Mouse (Mus musculus): ENCODE results near the gene Abcg3. TPM values are rescaled to one million over a fixed set of nuclear protein-coding genes. Genes with fewer than 3 reads are reported as not detected.

Gene Abcg3
- polyA plus RNA-seq (2012; rRNA removed) (1.4 and 2.3 TPM in 2 replicates), polyA plus RNA-seq (2014; fragmentation: Nextera tagmentation; extraction: Ambion mirVana) (2.2 and 2.8 TPM in 2 replicates)

GRCm38 (mm10) chr5:104982535-104982934 is at the start of gene Abcg3:
Gene Abcg3 (minus strand): TSS chr5:104982718.
- Histone ChIP-seq H3K9me3 (ENCODE audit: control insufficient read depth, low read length) (no peaks in the 10 kb centered on the region), H3K27me3 (ENCODE audit: control insufficient read depth, insufficient read depth, low read length) (no peaks in the 10 kb centered on the region), H3K4me1 (replicated peaks; ENCODE audit: control insufficient read depth in 2 of 2, insufficient read depth in 2 of 2, low read length in 1 of 2) (no peaks in the 10 kb centered on the region), H3K27ac (no peak within 1 kb of the TSS), H3K4me3 (ENCODE audit: insufficient read depth in 1 of 2, low read depth in 2 of 2, low read length in 2 of 2) (no peak within 1 kb of the TSS; a peak in 1 of 4 replicates), H3K36me3 (replicated peaks; ENCODE audit: control insufficient read depth, insufficient read depth, low read depth) (no peaks in the 10 kb centered on the region), H3K4me2 (ENCODE audit: low read depth) (peak within 1 kb of the TSS; percentile 34; the same call in 1 of the 2 replicates), H3K9ac (replicated peaks) (no peak within 1 kb of the TSS)
- TF ChIP-seq CTCF (IDR thresholded peaks at IDR 0.05; ENCODE audit: low read depth) (no peak), EP300 (IDR thresholded peaks at IDR 0.05; ENCODE audit: low read depth) (no peak)
- no peak for DNase-seq (ENCODE audit: low read depth in 3 of 3, low spot score in 3 of 3)
- ATAC-seq (ENCODE audit: insufficient read depth) = peak; percentile 28; the same call in 1 of the 2 replicates
- WGBS (ENCODE audit: insufficient replicate concordance) = 4% methylated on average over 11 of the region's 12 CpGs

- no peak overlapping the region for H3K4me2 ChIP-seq (ENCODE audit: low read depth)
- no peak overlapping the region for H3K9ac ChIP-seq (replicated peaks)
- no peak for DNase-seq (ENCODE audit: low read depth in 3 of 3, low spot score in 3 of 3)
- H3K36me3 ChIP-seq (replicated peaks; ENCODE audit: control insufficient read depth, insufficient read depth, low read depth) = no peaks in the 10 kb centered on the region
- 31% methylated on average over 1 of the region's 1 CpGs for WGBS (ENCODE audit: insufficient replicate concordance)
- no peak for ATAC-seq (ENCODE audit: insufficient read depth)
- H3K27ac ChIP-seq = no peak overlapping the region
- H3K9me3 ChIP-seq (ENCODE audit: control insufficient read depth, low read length) = no peaks in the 10 kb centered on the region
- H3K27me3 ChIP-seq (ENCODE audit: control insufficient read depth, insufficient read depth, low read length) = no peaks in the 10 kb centered on the region
- TF ChIP-seq EP300 (IDR thresholded peaks at IDR 0.05; ENCODE audit: low read depth) = no peak
- H3K4me3 ChIP-seq (ENCODE audit: insufficient read depth in 1 of 2, low read depth in 2 of 2, low read length in 2 of 2) = no peak overlapping the region
- H3K4me1 ChIP-seq (replicated peaks; ENCODE audit: control insufficient read depth in 2 of 2, insufficient read depth in 2 of 2, low read length in 1 of 2) = no peaks in the 10 kb centered on the region
Observed at GRCm38 (mm10) chr5:105012551-105012950, 30.0 kb upstream of the Abcg3 start.

- 34% methylated on average over 4 of the region's 4 CpGs for WGBS (ENCODE audit: insufficient replicate concordance)
- DNase-seq (ENCODE audit: low read depth in 3 of 3, low spot score in 3 of 3) (no peak), ATAC-seq (ENCODE audit: insufficient read depth) (no peak)
- Histone ChIP-seq H3K9ac (replicated peaks) (no peak overlapping the region), H3K4me3 (ENCODE audit: insufficient read depth in 1 of 2, low read depth in 2 of 2, low read length in 2 of 2) (no peak overlapping the region), H3K9me3 (ENCODE audit: control insufficient read depth, low read length) (no peaks in the 10 kb centered on the region), H3K27me3 (ENCODE audit: control insufficient read depth, insufficient read depth, low read length) (no peaks in the 10 kb centered on the region), H3K27ac (no peak overlapping the region), H3K4me1 (replicated peaks; ENCODE audit: control insufficient read depth in 2 of 2, insufficient read depth in 2 of 2, low read length in 1 of 2) (no peaks in the 10 kb centered on the region), H3K4me2 (ENCODE audit: low read depth) (no peak overlapping the region), H3K36me3 (replicated peaks; ENCODE audit: control insufficient read depth, insufficient read depth, low read depth) (no peaks in the 10 kb centered on the region)
- TF ChIP-seq EP300 (IDR thresholded peaks at IDR 0.05; ENCODE audit: low read depth) = no peak
- TF ChIP-seq CTCF (IDR thresholded peaks at IDR 0.05; ENCODE audit: low read depth) = no peak
Observed at GRCm38 (mm10) chr5:105011570-105011969, 29.1 kb upstream of the Abcg3 start.

GRCm38 (mm10) chr5:105010376-105010775 is 27.9 kb upstream of the Abcg3 start:
- no peak overlapping the region for H3K27ac ChIP-seq
- ATAC-seq (ENCODE audit: insufficient read depth) = no peak
- TF ChIP-seq EP300 (IDR thresholded peaks at IDR 0.05; ENCODE audit: low read depth) (no peak), CTCF (IDR thresholded peaks at IDR 0.05; ENCODE audit: low read depth) (no peak)

GRCm38 (mm10) chr5:104989411-104989810 is 6.9 kb upstream of the Abcg3 start:
- Histone ChIP-seq H3K4me1 (replicated peaks; ENCODE audit: control insufficient read depth in 2 of 2, insufficient read depth in 2 of 2, low read length in 1 of 2) (no peaks in the 10 kb centered on the region), H3K4me3 (ENCODE audit: insufficient read depth in 1 of 2, low read depth in 2 of 2, low read length in 2 of 2) (no peak overlapping the region), H3K9me3 (ENCODE audit: control insufficient read depth, low read length) (no peaks in the 10 kb centered on the region), H3K4me2 (ENCODE audit: low read depth) (no peak overlapping the region), H3K27me3 (ENCODE audit: control insufficient read depth, insufficient read depth, low read length) (no peaks in the 10 kb centered on the region), H3K36me3 (replicated peaks; ENCODE audit: control insufficient read depth, insufficient read depth, low read depth) (no peaks in the 10 kb centered on the region), H3K9ac (replicated peaks) (no peak overlapping the region), H3K27ac (no peak overlapping the region)
- WGBS (ENCODE audit: insufficient replicate concordance) = 73% methylated on average over 2 of the region's 2 CpGs
- DNase-seq (ENCODE audit: low read depth in 3 of 3, low spot score in 3 of 3) (no peak), ATAC-seq (ENCODE audit: insufficient read depth) (no peak)
- no peak for TF ChIP-seq CTCF (IDR thresholded peaks at IDR 0.05; ENCODE audit: low read depth)
- no peak for TF ChIP-seq EP300 (IDR thresholded peaks at IDR 0.05; ENCODE audit: low read depth)

More at GRCm38 (mm10) chr5:105010376-105010775, 27.9 kb upstream of the Abcg3 start:
- DNase-seq (ENCODE audit: low read depth in 3 of 3, low spot score in 3 of 3) = no peak
- H3K4me1 ChIP-seq (replicated peaks; ENCODE audit: control insufficient read depth in 2 of 2, insufficient read depth in 2 of 2, low read length in 1 of 2) = no peaks in the 10 kb centered on the region; a peak in 1 of 4 replicates
- H3K4me2 ChIP-seq (ENCODE audit: low read depth) = no peak overlapping the region
- no peaks in the 10 kb centered on the region for H3K9me3 ChIP-seq (ENCODE audit: control insufficient read depth, low read length)
- H3K4me3 ChIP-seq (ENCODE audit: insufficient read depth in 1 of 2, low read depth in 2 of 2, low read length in 2 of 2) = no peak overlapping the region
- H3K27me3 ChIP-seq (ENCODE audit: control insufficient read depth, insufficient read depth, low read length) = no peaks in the 10 kb centered on the region
- H3K9ac ChIP-seq (replicated peaks) = no peak overlapping the region
- H3K36me3 ChIP-seq (replicated peaks; ENCODE audit: control insufficient read depth, insufficient read depth, low read depth) = no peaks in the 10 kb centered on the region
